Mouse (Mus musculus) ES-Bruce4 (cell line): Measurements from ENCODE around the gene Sparcl1.

Source experiments
- CTCF ChIP-seq: IDR thresholded peaks from one replicate; pipeline ENCODE4 v1.8.1; 2011; ENCODE audit warnings: low read depth, low read length
- EP300 ChIP-seq: IDR thresholded peaks from 2 replicates; pipeline ENCODE4 v1.6.1; 2011; ENCODE audit warnings: low read depth, low read length; ENCODE audit not compliant: insufficient read depth
- POLR2A ChIP-seq: IDR thresholded peaks from one replicate; pipeline ENCODE4 v1.8.1; 2011; ENCODE audit warnings: low read length; ENCODE audit not compliant: insufficient read depth

DNA sequence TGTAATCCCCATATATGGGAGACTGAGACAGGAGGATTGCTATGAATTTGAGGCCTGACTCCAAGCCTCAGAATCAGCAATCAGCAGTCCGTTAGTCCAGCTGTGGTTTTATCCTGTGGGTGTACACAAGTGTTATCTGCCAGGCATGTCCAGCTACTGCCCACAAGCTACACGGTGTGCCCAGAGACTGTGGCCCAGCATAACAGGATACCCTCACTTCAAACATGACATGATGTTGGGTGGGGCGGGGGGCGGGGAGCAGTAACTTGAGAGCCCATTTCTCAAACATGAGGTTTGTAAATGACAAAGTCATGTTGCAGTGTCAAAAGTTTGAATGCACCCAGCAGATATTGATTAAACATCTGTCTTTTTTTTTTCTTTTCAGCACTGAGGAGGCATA, 57.7 kb downstream of the Sparcl1 start:
- no peak for TF ChIP-seq POLR2A
- TF ChIP-seq CTCF, result no peak
- TF ChIP-seq EP300, result no peak
